Mouse (Mus musculus) lung, embryonic 14.5 days (tissue): Measurements from ENCODE around the gene Nck1. TPM values are rescaled to one million over a fixed set of nuclear protein-coding genes. Genes with fewer than 3 reads are reported as not detected.

Experiments used
- ATAC-seq: fragments of 200-750 bp; cut with Nextera tagmentation; 2 replicates; pipeline ENCODE4 v1.8.0; 2017; ENCODE audit warnings: mild to moderate bottlenecking, moderate TSS enrichment, moderate library complexity; ENCODE audit not compliant: insufficient read depth
- DNase-seq: peaks from one replicate; pipeline ENCODE4 v3.0.0-alpha.2; 2015
- H3K27ac ChIP-seq: fragments of 300-500 bp; sonication (generic); 2 replicates; pipeline ENCODE4 v1.5.1; 2014; ENCODE audit warnings: low read depth, mild to moderate bottlenecking, moderate library complexity
- H3K27me3 ChIP-seq: fragments of 300-500 bp; sonication (generic); 2 replicates; pipeline ENCODE4 v1.6.1; 2014; ENCODE audit warnings: low read length, control low read depth; ENCODE audit not compliant: insufficient read depth
- H3K36me3 ChIP-seq: fragments of 300-500 bp; sonication (generic); 2 replicates; pipeline ENCODE4 v1.6.1; 2014; ENCODE audit warnings: control low read depth; ENCODE audit not compliant: insufficient read depth
- H3K4me1 ChIP-seq: fragments of 300-500 bp; sonication (generic); 2 replicates; pipeline ENCODE4 v1.6.1; 2014; ENCODE audit warnings: antibody characterized with exemption, control low read depth; ENCODE audit not compliant: insufficient read depth
- H3K4me2 ChIP-seq: fragments of 300-500 bp; sonication (generic); 2 replicates; pipeline ENCODE4 v1.6.1; 2014; ENCODE audit warnings: mild to moderate bottlenecking
- H3K4me3 ChIP-seq: fragments of 300-500 bp; sonication (generic); 2 replicates; pipeline ENCODE4 v1.5.1; 2014; ENCODE audit warnings: low read depth, low read length
- H3K9ac ChIP-seq: fragments of 300-500 bp; sonication (generic); 2 replicates; pipeline ENCODE4 v1.6.1; 2014
- H3K9me3 ChIP-seq: fragments of 300-500 bp; sonication (generic); 2 replicates; pipeline ENCODE4 v1.6.1; 2016; ENCODE audit warnings: low read depth, low read length, control low read depth
- CTCF ChIP-seq: IDR thresholded peaks from 2 replicates; pipeline ENCODE4 v1.5.1; 2016; ENCODE audit warnings: antibody characterized with exemption, low read depth
- WGBS: fragments of 180-500 bp; shearing (Covaris S2); extraction: QIAGEN DNeasy Blood & Tissue Kit; methylation state at CpG from one replicate; pipeline ENCODE4 v1.1.7; 2014; 5-methylcytosine and 5-hydroxymethylcytosine counted together
- polyA plus RNA-seq: library from polyadenylated mRNA; unstranded; fragments of >200 nt; fragmentation: Nextera tagmentation; extraction: Ambion mirVana; gene quantifications from 2 replicates; pipeline ENCODE4 v1.2.1, GENCODE M21; 2014

Nck1 gene
- polyA plus RNA-seq, 1 experiment from 2014 or later = 71.3 TPM

- no peak for ATAC-seq
- WGBS = 55% methylated on average over 3 of the region's 3 CpGs
- TF ChIP-seq CTCF = no peak
These were observed 13.0 kb downstream of the Nck1 start for GRCm38 (mm10) chr9:100532847-100533505.

DNA sequence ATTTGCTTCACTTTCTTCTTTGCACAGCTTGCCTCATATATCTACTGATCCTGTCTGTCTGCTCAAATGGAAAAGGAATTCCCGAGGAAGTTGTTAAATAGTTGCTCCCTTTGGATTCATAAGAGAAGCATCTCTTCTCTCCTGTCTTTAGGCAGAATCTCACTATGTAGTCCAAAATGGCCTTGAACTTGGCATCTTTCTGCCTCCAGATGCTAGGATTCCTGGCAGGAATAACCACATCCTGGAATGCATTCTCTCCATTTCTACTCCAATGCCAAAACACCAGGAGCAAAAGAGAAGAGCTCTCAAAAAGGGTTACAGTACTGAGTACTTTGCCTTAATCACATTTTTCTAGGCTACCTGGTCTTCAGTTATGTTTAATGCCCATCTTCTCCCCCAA, 14.6 kb downstream of the Nck1 start:
- H3K4me1 ChIP-seq = no peaks in the 10 kb centered on the region
- TF ChIP-seq CTCF = no peak
- WGBS = 67% methylated on average over 1 of the region's 1 CpGs

More at GRCm38 (mm10) chr9:100532847-100533505, 13.0 kb downstream of the Nck1 start:
- Histone ChIP-seq H3K4me2 (no peak overlapping the region), H3K9ac (no peak overlapping the region), H3K4me3 (no peak overlapping the region), H3K27ac (no peak overlapping the region), H3K27me3 (no peaks in the 10 kb centered on the region), H3K36me3 (no peaks in the 10 kb centered on the region), H3K9me3 (peaks cover 3% of the 10 kb centered on the region; the same call in 1 of the 2 replicates), H3K4me1 (no peaks in the 10 kb centered on the region)
- no peak for DNase-seq

DNA sequence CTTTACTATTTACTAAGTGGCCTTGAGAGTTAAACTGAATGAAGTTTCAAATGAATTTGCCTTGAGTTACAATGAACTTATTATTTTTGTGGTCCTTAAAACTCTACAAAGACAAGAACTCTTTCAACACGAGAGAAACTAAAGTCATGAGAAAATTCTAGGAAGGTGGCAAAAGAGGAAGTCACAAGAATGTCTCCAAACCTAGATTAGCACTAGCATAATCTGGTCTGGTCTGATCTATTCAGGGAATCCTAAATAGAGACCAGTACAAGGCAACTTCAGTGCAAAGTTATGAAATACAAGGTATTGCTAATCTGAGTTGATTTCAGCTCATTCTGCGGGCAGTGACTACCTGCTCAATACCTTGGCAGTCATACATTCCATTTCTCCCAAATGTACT, 20.7 kb downstream of the Nck1 start:
- H3K9me3 ChIP-seq = peaks cover 3% of the 10 kb centered on the region; the same call in 1 of the 2 replicates
- 81% methylated on average over 2 of the region's 2 CpGs for WGBS
- H3K4me1 ChIP-seq = no peaks in the 10 kb centered on the region
- H3K9ac ChIP-seq = no peak overlapping the region
- DNase-seq (no peak), ATAC-seq (no peak)
- H3K27ac ChIP-seq = no peak overlapping the region
- TF ChIP-seq CTCF = no peak
- H3K4me2 ChIP-seq = no peak overlapping the region
- H3K27me3 ChIP-seq = no peaks in the 10 kb centered on the region
- H3K36me3 ChIP-seq = no peaks in the 10 kb centered on the region
- H3K4me3 ChIP-seq = no peak overlapping the region

More for the DNA sequence above, 14.6 kb downstream of the Nck1 start:
- Histone ChIP-seq H3K4me3 (no peak overlapping the region), H3K27ac (no peak overlapping the region), H3K4me2 (no peak overlapping the region), H3K27me3 (no peaks in the 10 kb centered on the region), H3K9me3 (peaks cover 3% of the 10 kb centered on the region; the same call in 1 of the 2 replicates), H3K36me3 (no peaks in the 10 kb centered on the region), H3K9ac (no peak overlapping the region)
- DNase-seq (no peak), ATAC-seq (no peak)

DNA sequence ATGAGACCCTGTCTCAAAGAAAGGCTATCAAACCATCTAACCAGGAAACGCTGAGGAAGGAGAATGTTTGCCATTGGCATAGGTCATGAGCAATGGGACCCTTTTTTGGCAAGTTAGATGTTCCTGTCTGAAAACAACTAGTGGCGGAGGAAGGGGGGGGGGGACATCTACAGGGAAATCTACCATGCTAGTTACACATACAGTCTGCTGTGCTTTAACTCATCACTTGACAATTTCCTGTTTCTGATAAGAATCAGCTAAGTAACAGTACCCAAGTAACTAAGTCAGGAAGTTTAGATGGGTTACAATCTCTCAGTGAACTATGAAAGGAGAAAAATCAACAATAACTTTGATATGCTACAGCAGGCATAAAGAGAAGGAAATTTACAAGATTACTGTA, 23.9 kb downstream of the Nck1 start:
- no peak overlapping the region for H3K27ac ChIP-seq
- no peak overlapping the region for H3K4me2 ChIP-seq
- H3K9me3 ChIP-seq = no peaks in the 10 kb centered on the region
- DNase-seq (no peak), ATAC-seq (no peak)
- TF ChIP-seq CTCF = no peak
- no peaks in the 10 kb centered on the region for H3K36me3 ChIP-seq
- WGBS = 57% methylated on average over 2 of the region's 2 CpGs
- H3K9ac ChIP-seq = no peak overlapping the region
- H3K4me1 ChIP-seq = no peaks in the 10 kb centered on the region
- no peaks in the 10 kb centered on the region for H3K27me3 ChIP-seq
- no peak overlapping the region for H3K4me3 ChIP-seq

DNA sequence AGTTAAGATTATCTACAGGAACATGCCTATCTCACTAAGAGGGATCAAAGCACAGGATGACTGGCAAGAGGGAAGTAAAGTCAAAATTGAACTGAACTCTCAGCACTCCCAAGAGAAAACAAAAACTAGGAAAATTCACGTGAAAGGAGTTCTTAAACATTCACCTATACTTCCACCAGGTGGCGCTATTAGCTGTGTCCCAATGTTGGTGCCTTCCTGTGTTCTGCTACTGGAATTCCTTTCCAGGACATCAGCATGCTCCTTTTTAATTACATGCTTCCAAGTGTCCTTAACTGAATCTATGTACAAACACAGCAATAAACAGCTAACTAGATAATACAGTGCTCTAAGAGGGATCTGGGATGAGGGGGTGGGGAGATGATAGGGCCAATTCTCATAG, 25.3 kb downstream of the Nck1 start:
- Histone ChIP-seq H3K36me3 (no peaks in the 10 kb centered on the region), H3K27me3 (no peaks in the 10 kb centered on the region), H3K4me1 (no peaks in the 10 kb centered on the region), H3K4me3 (no peak overlapping the region), H3K27ac (no peak overlapping the region), H3K9ac (no peak overlapping the region), H3K4me2 (no peak overlapping the region), H3K9me3 (no peaks in the 10 kb centered on the region)
- DNase-seq = peak; percentile 89
- WGBS = 5% methylated on average over 2 of the region's 2 CpGs
- ATAC-seq = no peak
- peak; percentile 86 for TF ChIP-seq CTCF

DNA sequence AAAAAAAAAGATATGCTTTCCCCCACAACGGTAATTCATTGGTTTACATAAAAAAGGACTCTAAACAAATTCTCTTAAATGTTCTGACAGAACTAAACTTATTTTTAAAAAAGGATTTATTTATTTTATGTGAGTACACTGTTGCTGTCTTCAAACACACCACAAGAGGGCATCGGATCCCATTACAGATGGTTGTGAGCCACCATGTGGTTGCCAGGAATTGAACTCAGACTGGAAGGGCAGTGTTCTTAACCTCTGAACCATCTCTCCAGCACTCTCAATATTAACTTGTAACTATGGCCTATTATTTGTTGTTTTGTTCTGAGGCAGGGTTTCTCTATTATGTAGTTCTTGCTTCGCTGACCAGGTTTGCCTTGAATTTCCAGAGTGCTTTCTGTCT, 25.9 kb downstream of the Nck1 start:
- no peak overlapping the region for H3K9ac ChIP-seq
- no peak for ATAC-seq
- DNase-seq = no peak
- no peaks in the 10 kb centered on the region for H3K9me3 ChIP-seq
- no peak overlapping the region for H3K27ac ChIP-seq
- no peaks in the 10 kb centered on the region for H3K27me3 ChIP-seq
- no peak overlapping the region for H3K4me3 ChIP-seq
- peak; percentile 48 for TF ChIP-seq CTCF
- WGBS = 97% methylated on average over 3 of the region's 3 CpGs
- H3K36me3 ChIP-seq = no peaks in the 10 kb centered on the region
- H3K4me2 ChIP-seq = no peak overlapping the region
- no peaks in the 10 kb centered on the region for H3K4me1 ChIP-seq

DNA sequence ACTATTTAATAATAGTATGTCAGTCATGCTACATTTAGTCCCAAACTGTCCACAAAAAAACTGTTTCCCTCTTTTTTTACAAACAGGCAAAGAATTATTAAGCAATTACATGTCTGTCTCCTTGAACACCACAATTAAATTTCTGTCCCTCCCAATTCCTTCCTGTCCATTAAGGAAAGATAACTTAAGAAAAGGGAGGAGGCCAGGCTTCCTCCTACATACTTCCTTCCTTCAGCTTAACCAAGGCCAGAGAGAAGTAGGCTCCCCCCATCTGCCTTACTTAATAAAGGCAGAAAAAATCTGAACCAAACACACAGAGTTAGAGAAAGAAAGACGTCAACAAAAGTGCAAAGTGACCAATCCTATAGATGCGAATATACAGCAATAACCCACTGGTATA, 38.4 kb downstream of the Nck1 start:
- no peak for ATAC-seq
- H3K4me1 ChIP-seq = no peaks in the 10 kb centered on the region
- TF ChIP-seq CTCF = no peak
- 0 out of 2 replicates have a peak, but pooled peaks cover 3% of the 10 kb centered on the region for H3K36me3 ChIP-seq
- H3K9me3 ChIP-seq = no peaks in the 10 kb centered on the region
- no peak overlapping the region for H3K9ac ChIP-seq
- no peak overlapping the region for H3K27ac ChIP-seq
- DNase-seq = no peak
- H3K4me2 ChIP-seq = no peak overlapping the region
- no peaks in the 10 kb centered on the region for H3K27me3 ChIP-seq
- WGBS = 85% methylated on average over 2 of the region's 2 CpGs
- no peak overlapping the region for H3K4me3 ChIP-seq

DNA sequence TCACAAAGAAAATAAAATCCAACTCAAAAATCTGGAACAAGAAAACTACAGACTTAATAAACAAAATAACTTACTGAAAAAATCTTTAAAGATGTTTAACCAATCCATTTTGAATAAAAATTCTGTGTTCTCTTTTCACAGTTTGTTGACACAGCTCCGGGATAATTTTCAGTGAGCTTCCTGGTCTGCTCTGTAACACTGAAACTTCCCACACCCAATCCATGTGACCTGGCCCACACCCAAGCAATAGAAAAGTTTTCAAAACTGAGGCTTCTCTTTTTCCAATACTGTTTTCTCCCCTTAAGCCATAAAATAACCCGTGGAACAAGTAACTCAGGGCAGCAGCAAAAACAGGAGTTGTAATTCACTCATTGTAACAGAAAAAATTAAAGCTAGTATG, 39.3 kb downstream of the Nck1 start:
- H3K4me2 ChIP-seq = no peak overlapping the region
- DNase-seq = peak; percentile 56
- H3K36me3 ChIP-seq = 0 out of 2 replicates have a peak, but pooled peaks cover 3% of the 10 kb centered on the region
- no peak for ATAC-seq
- no peaks in the 10 kb centered on the region for H3K4me1 ChIP-seq
- H3K9ac ChIP-seq = no peak overlapping the region
- no peak overlapping the region for H3K4me3 ChIP-seq
- 42% methylated on average over 2 of the region's 2 CpGs for WGBS
- H3K27ac ChIP-seq = peak overlapping the region; percentile 30; the same call in 1 of the 2 replicates
- no peaks in the 10 kb centered on the region for H3K9me3 ChIP-seq
- no peaks in the 10 kb centered on the region for H3K27me3 ChIP-seq
- no peak for TF ChIP-seq CTCF
